Mouse (Mus musculus): ENCODE measurements around the gene Pde1c.
A peak's percentile ranks its signal among the peaks of the same experiment; 100 is the strongest.
"Not testable (repeated sequence)": the region's sequence is repeated elsewhere in the genome, so short reads cannot be mapped to it uniquely, and the experiment has no call there.

Gene Pde1c

DNA sequence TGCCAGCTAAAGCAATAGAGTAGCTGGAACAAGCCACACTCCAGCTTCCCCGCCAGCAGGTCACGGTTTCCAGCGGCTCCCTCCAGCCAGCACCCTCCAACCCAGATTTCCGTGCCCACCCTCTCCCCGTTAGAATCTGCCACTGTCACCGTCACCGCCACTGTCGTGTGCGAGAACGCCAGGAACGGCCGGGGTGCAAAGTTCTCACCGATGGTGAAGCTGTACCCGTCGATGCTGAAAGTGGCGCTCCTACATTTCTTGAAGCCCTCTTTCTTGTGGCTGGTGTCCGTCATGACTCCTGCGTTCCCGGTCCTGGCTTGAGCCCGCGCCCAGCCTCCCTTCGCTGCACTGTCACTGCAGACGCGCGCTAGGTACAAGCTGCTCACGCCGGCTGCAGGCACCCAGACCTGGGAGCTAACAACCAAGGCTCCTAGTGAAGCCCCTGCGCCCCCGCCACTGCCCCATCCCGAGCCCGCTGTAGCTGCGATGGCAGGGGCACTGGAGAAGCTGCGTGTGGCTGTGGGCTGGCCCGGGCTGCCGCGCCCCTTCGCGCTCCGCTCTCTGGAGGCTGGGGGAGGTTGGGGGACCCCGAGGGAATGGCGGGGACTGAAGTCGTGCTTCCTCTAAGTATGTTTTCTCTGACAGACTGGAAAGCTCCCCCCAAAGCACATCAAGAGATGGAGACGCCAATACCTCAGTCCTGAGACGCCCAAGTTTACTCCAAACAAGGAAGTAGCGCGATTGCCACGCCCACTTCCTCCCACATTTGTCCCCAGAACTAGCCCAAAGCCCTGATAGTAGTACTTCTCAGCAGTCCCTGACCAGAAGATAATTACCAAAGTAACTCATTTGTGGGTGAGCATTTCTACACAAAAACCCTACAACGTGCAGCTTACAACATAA is at the start of gene Pde1c:
Pde1c (minus strand) TSS at position 634 of the 903 bp plus-strand sequence.
- DNase-seq (ENCODE audit: low spot score in 2 of 2): no peak

GRCm38 (mm10) chr6:56616982-56617613 is 48.2 kb upstream of the Pde1c start:
- no peak for DNase-seq (ENCODE audit: low spot score in 2 of 2)

DNA sequence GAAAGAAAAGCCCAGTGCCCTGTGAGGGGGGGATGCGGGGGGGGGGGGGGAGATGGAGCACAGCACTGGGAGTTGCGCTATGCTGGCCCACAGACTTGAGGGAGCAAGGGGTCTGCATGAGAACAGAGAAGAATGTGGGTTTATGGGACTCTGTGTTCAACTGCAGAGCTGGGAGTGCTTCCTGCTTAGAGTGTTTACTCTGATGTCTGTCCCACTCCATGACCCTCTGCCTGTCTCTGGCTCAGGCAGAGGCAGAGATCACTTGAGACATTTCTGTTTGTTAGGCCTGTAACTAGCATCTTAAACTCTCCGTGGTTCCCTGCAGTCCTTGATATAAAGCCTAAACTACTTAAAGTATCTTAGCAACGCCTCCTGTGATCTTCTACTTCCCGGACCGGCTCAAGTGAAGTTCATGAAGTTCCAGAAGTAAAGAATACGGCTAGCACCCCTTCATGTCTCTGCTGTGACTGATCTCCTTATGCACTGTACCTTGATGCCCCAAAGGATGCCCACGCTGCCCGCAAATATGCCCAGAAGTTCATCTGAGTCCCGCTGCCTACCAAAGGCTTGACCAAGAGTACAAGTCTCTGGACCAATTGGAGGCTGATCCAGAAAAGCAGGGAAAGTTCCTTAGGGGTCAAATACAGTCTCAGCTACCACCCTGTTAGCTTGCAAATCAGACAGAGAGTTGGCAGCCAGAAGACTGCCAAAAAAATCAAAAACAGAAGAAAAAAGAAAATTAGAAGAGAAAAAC is 47.5 kb upstream of the Pde1c start:
- no peak for DNase-seq (ENCODE audit: low spot score in 2 of 2)

DNA sequence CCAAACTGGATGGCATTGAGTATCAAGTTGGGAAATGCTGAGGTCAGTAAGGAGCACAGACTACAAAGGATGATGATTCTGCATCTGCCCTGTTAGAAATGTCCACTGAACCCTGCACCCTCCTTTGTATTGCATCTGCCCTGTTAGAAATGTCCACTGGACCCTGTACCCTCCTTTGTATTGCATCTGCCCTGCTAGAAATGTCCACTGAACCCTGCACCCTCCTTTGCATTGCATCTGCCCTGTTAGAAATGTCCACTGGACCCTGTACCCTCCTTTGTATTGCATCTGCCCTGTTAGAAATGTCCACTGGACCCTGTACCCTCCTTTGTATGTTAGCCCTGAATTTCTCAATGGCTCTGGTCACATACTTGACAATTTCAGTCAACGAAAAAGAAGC is 40.6 kb upstream of the Pde1c start:
- DNase-seq (ENCODE audit: low spot score in 2 of 2): not testable (repeated sequence)

DNA sequence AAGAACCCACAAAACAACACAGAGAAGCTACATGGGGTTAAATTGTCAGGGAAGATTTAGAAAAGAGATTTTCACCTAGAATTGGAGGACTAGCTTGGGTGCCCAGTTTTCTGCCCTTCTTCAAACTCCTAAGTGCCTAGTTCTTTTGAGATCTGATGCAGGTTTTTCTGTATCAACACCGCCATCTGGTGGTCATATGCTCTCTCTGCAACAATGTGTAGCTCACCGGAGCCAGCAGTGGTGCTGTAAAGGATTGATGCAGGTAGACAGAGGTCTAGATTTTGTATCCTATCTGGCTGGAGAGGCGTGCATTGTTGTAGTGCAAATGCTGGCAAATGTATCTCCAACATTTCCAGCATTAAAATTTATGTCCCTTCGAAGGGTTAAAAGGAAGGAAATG is 39.4 kb upstream of the Pde1c start:
- peak; percentile 53 to 58 for DNase-seq (ENCODE audit: low spot score in 2 of 2)

DNA sequence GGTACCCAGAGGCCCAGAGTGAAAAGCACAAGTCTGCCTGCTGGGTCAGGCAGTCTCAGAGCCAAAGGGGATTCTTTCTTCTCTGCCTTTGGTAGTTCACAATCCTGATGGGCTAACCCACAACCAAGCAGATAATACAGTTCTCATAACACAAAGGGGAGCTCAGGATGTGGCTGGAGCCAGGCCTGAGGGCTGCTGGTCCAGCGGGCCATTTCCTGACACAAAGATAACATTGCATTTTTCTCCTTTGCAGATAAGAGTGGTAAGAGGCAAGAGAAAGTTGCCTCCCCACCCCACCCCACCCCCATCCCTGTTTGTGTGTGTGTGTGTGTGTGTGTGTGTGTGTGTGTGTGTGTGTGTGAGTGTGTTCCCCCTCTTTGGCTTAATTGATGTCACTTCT is 10.7 kb upstream of the Pde1c start:
- DNase-seq (ENCODE audit: low spot score in 2 of 2): no peak

DNA sequence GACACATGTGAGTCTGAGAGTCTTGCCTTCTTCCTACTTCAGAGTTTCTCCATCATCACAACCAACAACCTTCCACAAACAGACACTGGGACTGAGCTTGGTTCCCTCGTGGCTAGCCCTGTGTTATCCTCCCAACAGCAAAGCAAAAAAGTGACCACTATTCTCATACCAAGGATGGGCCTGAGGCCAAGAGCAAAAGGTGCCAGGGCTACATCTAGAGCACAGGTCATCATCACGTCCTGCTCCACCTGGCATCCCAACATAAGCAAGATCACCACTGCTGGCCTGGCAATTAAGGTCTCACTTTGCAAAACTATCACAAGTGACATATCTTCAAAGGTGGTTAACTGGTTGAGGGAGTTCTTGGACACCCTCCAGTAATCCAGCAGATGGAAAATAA is 8.0 kb downstream of the Pde1c start:
- no peak for DNase-seq (ENCODE audit: low spot score in 2 of 2)

GRCm38 (mm10) chr6:56560474-56560888 is 8.4 kb downstream of the Pde1c start:
- DNase-seq (ENCODE audit: low spot score in 2 of 2): peak in 1 of 2 experiments; percentile 3

DNA sequence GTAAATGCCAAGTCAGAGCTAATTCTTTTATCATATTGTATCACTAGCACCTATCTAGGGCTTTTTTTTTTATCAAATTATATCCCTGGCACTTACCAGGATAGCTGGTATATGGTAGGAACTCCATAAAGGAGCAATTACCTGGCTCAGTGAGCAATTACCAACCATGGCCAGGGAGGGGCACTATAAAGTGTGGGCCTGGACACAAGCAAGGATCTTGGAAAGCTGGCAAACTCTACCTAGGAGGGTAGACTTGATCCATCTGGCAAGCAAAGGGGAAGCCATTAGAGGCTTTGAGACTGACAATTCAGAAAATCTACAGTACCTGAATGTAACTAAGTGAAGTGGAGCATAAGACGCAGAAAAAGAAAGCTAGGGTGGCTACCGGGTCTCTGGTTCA is 10.2 kb downstream of the Pde1c start:
- DNase-seq (ENCODE audit: low spot score in 2 of 2): no peak

- DNase-seq (ENCODE audit: low spot score in 2 of 2): no peak
Observed at GRCm38 (mm10) chr6:56555848-56556247, 13.1 kb downstream of the Pde1c start.

DNA sequence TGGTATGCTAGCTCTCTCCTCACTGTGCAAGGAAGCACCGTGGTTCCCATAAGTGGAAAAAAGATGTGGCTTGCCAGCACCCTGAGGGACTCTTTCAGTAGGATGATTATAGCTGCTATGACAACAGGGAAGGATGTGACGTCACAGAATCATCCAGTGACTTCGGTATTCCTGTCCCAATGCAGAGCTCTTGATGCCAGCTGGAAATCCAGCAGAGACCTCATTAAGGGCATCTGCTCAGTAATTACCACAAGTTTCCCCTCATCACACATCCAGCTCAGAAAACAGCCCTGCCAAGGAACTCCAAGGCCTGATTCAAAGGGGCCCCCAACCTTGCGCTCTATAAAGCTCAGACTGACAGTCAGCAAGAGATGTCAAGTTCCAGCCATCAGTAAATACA is 13.5 kb downstream of the Pde1c start:
- no peak for DNase-seq (ENCODE audit: low spot score in 2 of 2)

- no peak for DNase-seq (ENCODE audit: low spot score in 2 of 2)
Observed at GRCm38 (mm10) chr6:56551022-56551421, 17.9 kb downstream of the Pde1c start.

DNA sequence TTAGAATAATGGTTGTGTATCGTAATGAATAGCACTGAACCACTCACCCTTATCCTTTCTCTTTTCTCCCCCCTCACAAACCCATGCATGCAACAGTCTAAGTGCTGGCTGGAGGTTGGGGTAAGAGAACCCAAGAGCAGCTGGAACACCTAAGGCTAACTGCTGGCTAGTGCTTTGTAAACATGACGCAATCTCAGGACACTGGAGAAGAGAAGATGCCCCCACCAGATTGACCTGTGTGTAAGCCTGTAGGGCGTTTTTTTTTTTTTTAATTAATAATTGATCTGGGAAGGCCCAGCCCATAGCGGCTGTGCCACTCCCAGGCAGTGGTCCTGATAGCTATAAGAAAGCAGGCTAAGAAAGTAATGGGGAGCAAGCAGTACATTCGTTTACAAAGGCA is 28.7 kb downstream of the Pde1c start:
- DNase-seq (ENCODE audit: low spot score in 2 of 2): no peak

GRCm38 (mm10) chr6:56534653-56535052 is 34.2 kb downstream of the Pde1c start:
- no peak for DNase-seq (ENCODE audit: low spot score in 2 of 2)

- DNase-seq (ENCODE audit: low spot score in 2 of 2): no peak
Observed at GRCm38 (mm10) chr6:56532257-56532656, 36.6 kb downstream of the Pde1c start.

- no peak for DNase-seq (ENCODE audit: low spot score in 2 of 2)
Observed at GRCm38 (mm10) chr6:56523938-56524866, 44.7 kb downstream of the Pde1c start.

DNA sequence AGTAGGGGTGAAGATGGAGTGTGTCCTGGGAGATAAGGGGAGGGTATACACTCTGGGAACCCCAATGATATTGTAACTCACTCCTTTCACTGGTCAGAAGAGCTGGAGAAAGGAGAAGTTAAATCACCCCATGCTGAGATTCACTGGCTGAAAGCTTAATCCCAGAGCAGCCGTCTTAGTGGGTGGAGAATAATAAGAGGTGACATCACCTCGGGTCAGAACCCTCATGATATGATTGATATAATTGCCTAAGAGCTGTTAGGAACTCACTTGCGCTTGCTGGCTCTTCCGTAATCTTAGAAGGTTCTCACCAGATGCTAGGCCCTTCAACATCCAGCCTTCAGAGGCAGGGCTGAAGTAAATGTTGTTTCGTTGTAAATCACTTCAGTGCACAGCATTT is 79.7 kb downstream of the Pde1c start:
- no peak for DNase-seq (ENCODE audit: low spot score in 2 of 2)

DNA sequence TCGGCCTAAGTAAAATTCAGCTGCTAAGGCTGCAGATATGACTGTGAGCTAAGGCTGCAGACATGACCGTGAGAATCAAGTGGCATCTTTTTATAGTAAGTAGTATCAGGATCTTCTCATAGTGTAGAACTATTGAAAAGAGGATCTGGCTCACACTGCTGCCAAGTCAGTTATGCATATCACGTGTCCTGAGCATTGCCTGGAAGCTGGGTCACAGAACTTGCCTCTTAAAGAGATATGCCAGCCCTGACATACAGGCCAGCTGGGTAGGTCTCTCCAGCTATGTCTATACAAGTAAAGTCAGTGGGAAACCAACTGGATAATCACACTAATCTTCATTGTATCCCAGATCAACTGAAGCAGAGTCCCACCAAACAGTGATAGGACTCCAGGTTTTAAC is 83.8 kb downstream of the Pde1c start:
- no peak for DNase-seq (ENCODE audit: low spot score in 2 of 2)

DNA sequence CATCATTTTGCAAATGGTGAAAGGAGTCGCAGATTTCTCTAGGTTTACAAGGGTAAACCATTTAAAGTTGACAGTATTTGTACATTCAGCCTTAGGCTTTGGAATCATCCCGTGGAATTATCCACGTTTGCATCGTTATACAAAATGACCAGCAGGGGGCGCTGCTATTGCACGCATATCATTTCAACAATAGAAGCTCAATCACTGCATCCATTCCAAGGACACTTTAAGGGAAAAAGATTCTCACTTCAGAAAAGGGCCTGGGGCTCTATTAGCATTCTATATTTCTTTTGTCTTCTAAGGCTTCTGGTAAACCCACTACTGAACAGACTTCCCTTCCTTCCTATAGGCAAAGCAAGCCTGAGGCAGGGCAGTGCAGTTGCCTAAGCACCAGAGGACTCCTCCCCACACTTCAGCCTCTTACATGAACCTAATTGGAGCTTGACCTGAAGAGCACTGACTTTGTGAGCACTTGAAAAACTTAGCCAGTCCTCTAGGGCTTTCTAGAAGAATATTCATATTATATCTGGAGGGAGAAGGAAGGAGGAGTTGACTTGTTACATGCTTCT is 87.9 kb downstream of the Pde1c start:
- peak in 1 of 2 experiments; percentile 36 for DNase-seq (ENCODE audit: low spot score in 2 of 2)

DNA sequence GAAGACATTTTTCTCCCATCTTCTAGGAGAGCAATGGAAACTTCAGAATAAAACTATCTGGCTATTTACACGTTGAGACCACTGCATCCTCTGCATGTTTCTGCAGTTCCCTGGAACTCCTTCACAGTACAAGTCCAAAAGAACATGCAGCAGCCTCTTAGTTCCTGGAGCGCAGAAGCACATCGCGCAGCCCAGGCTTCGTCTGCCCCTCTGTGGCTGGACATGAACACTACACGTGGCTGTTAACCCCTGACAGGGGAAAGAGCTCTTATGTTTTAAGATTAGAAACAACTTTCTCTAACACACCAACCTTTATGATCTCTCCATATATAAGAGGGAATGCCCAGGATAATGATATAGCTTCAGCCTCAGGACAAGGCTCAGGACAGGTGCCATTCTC is 92.3 kb downstream of the Pde1c start:
- no peak for DNase-seq (ENCODE audit: low spot score in 2 of 2)

DNA sequence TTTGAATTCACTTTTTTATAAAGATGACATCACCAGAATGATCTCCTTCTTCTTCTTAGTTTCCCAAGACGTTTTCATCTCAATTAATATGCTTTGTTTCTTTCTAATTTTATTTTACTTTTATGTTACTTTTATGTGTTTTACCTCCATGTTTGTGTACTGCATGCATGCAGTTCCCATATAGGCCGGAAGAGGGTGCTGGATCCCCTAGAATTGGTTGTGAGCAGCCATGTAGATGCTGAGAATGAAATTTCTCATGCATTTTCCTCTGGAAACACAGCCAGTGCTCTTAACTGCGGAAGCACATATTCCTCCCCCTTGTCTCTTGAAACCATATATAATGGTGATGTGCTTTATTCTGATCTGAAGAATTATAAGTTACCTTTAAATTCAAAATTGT is 110.8 kb downstream of the Pde1c start:
- DNase-seq (ENCODE audit: low spot score in 2 of 2): no peak
